Mouse (Mus musculus): ENCODE data around the gene Cyth1.
A peak's percentile ranks its signal among the peaks of the same experiment; 100 is the strongest.

- no peak for TF ChIP-seq CTCF (IDR thresholded peaks at IDR 0.05; ENCODE audit: low read depth)
- peak; percentile 27 for TF ChIP-seq EP300 (optimal IDR thresholded peaks at IDR 0.05)
Observed at GRCm38 (mm10) chr11:118254159-118254951, 6.0 kb upstream of the Cyth1 start.
